Mouse (Mus musculus): ENCODE measurements around the gene Mpz. TPM values are rescaled to one million over a fixed set of nuclear protein-coding genes. Genes with fewer than 3 reads are reported as not detected.

Gene Mpz
- polyA plus RNA-seq, 1 experiment: 0.11 TPM

- H3ac ChIP-seq (ENCODE audit: control insufficient read depth, insufficient read length, low read depth): no peak overlapping the region
- H3K79me2 ChIP-seq (ENCODE audit: control insufficient read depth, insufficient read depth): no peaks in the 10 kb centered on the region
- H3K79me3 ChIP-seq (ENCODE audit: low read depth): no peaks in the 10 kb centered on the region
- TF ChIP-seq MYOG (IDR thresholded peaks at IDR 0.05; ENCODE audit: control insufficient read depth, extremely low read depth, insufficient read length) (no peak), MYOD1 (IDR thresholded peaks at IDR 0.05; ENCODE audit: control insufficient read depth, insufficient read length, low read depth) (no peak), CEBPB (IDR thresholded peaks at IDR 0.05; ENCODE audit: low read depth) (no peak), CTCF (IDR thresholded peaks at IDR 0.05; ENCODE audit: control insufficient read depth, insufficient read depth, insufficient read length) (no peak), FOSL1 (IDR thresholded peaks at IDR 0.05; ENCODE audit: insufficient read depth, low read length, poor library complexity, severe bottlenecking) (no peak), MAX (IDR thresholded peaks at IDR 0.05) (no peak), USF1 (IDR thresholded peaks at IDR 0.05; ENCODE audit: low read depth) (no peak)
- H3K36me3 ChIP-seq (ENCODE audit: control insufficient read depth, insufficient read depth): no peaks in the 10 kb centered on the region
- H3K4me3 ChIP-seq (ENCODE audit: insufficient read depth, poor library complexity, severe bottlenecking): no peak overlapping the region
- no peaks in the 10 kb centered on the region for H3K27me3 ChIP-seq (ENCODE audit: control insufficient read depth, insufficient read depth, insufficient read length)
These were observed 18.4 kb downstream of the Mpz start for GRCm38 (mm10) chr1:171168906-171169305.

- no peak for TF ChIP-seq MYOD1 (IDR thresholded peaks at IDR 0.05; ENCODE audit: control insufficient read depth, insufficient read length, low read depth)
- TF ChIP-seq CTCF (IDR thresholded peaks at IDR 0.05; ENCODE audit: control insufficient read depth, insufficient read depth, insufficient read length): no peak
- TF ChIP-seq MYOG (IDR thresholded peaks at IDR 0.05; ENCODE audit: control insufficient read depth, extremely low read depth, insufficient read length): no peak
- TF ChIP-seq FOSL1 (IDR thresholded peaks at IDR 0.05; ENCODE audit: insufficient read depth, low read length, poor library complexity, severe bottlenecking): no peak
- TF ChIP-seq MAX (IDR thresholded peaks at IDR 0.05): no peak
- no peak for TF ChIP-seq CEBPB (IDR thresholded peaks at IDR 0.05; ENCODE audit: low read depth)
- TF ChIP-seq USF1 (IDR thresholded peaks at IDR 0.05; ENCODE audit: low read depth): no peak
These were observed 19.4 kb downstream of the Mpz start for GRCm38 (mm10) chr1:171169913-171170312.

GRCm38 (mm10) chr1:171171138-171171537 lies 20.6 kb downstream of the Mpz start:
- Histone ChIP-seq H3K36me3 (ENCODE audit: control insufficient read depth, insufficient read depth) (no peaks in the 10 kb centered on the region), H3K79me3 (ENCODE audit: low read depth) (no peaks in the 10 kb centered on the region), H3ac (ENCODE audit: control insufficient read depth, insufficient read length, low read depth) (no peak overlapping the region), H3K4me3 (ENCODE audit: insufficient read depth, poor library complexity, severe bottlenecking) (no peak overlapping the region), H3K27me3 (ENCODE audit: control insufficient read depth, insufficient read depth, insufficient read length) (no peaks in the 10 kb centered on the region), H3K79me2 (ENCODE audit: control insufficient read depth, insufficient read depth) (no peaks in the 10 kb centered on the region)
- no peak for TF ChIP-seq MAX (IDR thresholded peaks at IDR 0.05)
- TF ChIP-seq MYOG (IDR thresholded peaks at IDR 0.05; ENCODE audit: control insufficient read depth, extremely low read depth, insufficient read length): no peak
- TF ChIP-seq CTCF (IDR thresholded peaks at IDR 0.05; ENCODE audit: control insufficient read depth, insufficient read depth, insufficient read length): no peak
- TF ChIP-seq CEBPB (IDR thresholded peaks at IDR 0.05; ENCODE audit: low read depth): no peak

More at GRCm38 (mm10) chr1:171169913-171170312, 19.4 kb downstream of the Mpz start:
- Histone ChIP-seq H3K79me3 (ENCODE audit: low read depth) (no peaks in the 10 kb centered on the region), H3K27me3 (ENCODE audit: control insufficient read depth, insufficient read depth, insufficient read length) (no peaks in the 10 kb centered on the region), H3K4me3 (ENCODE audit: insufficient read depth, poor library complexity, severe bottlenecking) (no peak overlapping the region), H3K36me3 (ENCODE audit: control insufficient read depth, insufficient read depth) (no peaks in the 10 kb centered on the region), H3K79me2 (ENCODE audit: control insufficient read depth, insufficient read depth) (no peaks in the 10 kb centered on the region), H3ac (ENCODE audit: control insufficient read depth, insufficient read length, low read depth) (no peak overlapping the region)

- Histone ChIP-seq H3K79me2 (ENCODE audit: control insufficient read depth, insufficient read depth) (no peaks in the 10 kb centered on the region), H3K27me3 (ENCODE audit: control insufficient read depth, insufficient read depth, insufficient read length) (no peaks in the 10 kb centered on the region), H3K36me3 (ENCODE audit: control insufficient read depth, insufficient read depth) (no peaks in the 10 kb centered on the region), H3ac (ENCODE audit: control insufficient read depth, insufficient read length, low read depth) (no peak overlapping the region), H3K79me3 (ENCODE audit: low read depth) (no peaks in the 10 kb centered on the region), H3K4me3 (ENCODE audit: insufficient read depth, poor library complexity, severe bottlenecking) (no peak overlapping the region)
- TF ChIP-seq FOSL1 (IDR thresholded peaks at IDR 0.05; ENCODE audit: insufficient read depth, low read length, poor library complexity, severe bottlenecking): no peak
These were observed 22.3 kb downstream of the Mpz start for GRCm38 (mm10) chr1:171172779-171173178.

- Histone ChIP-seq H3K27me3 (ENCODE audit: control insufficient read depth, insufficient read depth, insufficient read length) (no peaks in the 10 kb centered on the region), H3K79me2 (ENCODE audit: control insufficient read depth, insufficient read depth) (no peaks in the 10 kb centered on the region), H3ac (ENCODE audit: control insufficient read depth, insufficient read length, low read depth) (no peak overlapping the region), H3K36me3 (ENCODE audit: control insufficient read depth, insufficient read depth) (no peaks in the 10 kb centered on the region), H3K79me3 (ENCODE audit: low read depth) (no peaks in the 10 kb centered on the region), H3K4me3 (ENCODE audit: insufficient read depth, poor library complexity, severe bottlenecking) (no peak overlapping the region)
- no peak for TF ChIP-seq MAX (IDR thresholded peaks at IDR 0.05)
These were observed 29.1 kb downstream of the Mpz start for GRCm38 (mm10) chr1:171179487-171180171.

GRCm38 (mm10) chr1:171183025-171183424 lies 32.5 kb downstream of the Mpz start:
- no peaks in the 10 kb centered on the region for H3K79me3 ChIP-seq (ENCODE audit: low read depth)
- no peaks in the 10 kb centered on the region for H3K27me3 ChIP-seq (ENCODE audit: control insufficient read depth, insufficient read depth, insufficient read length)
- TF ChIP-seq CTCF (IDR thresholded peaks at IDR 0.05; ENCODE audit: control insufficient read depth, insufficient read depth, insufficient read length) (no peak), FOSL1 (IDR thresholded peaks at IDR 0.05; ENCODE audit: insufficient read depth, low read length, poor library complexity, severe bottlenecking) (no peak), MAX (IDR thresholded peaks at IDR 0.05) (no peak), MYOG (IDR thresholded peaks at IDR 0.05; ENCODE audit: control insufficient read depth, extremely low read depth, insufficient read length) (no peak), CEBPB (IDR thresholded peaks at IDR 0.05; ENCODE audit: low read depth) (no peak), MYOD1 (IDR thresholded peaks at IDR 0.05; ENCODE audit: control insufficient read depth, insufficient read length, low read depth) (no peak), USF1 (IDR thresholded peaks at IDR 0.05; ENCODE audit: low read depth) (no peak)
- H3K4me3 ChIP-seq (ENCODE audit: insufficient read depth, poor library complexity, severe bottlenecking): no peak overlapping the region
- H3K79me2 ChIP-seq (ENCODE audit: control insufficient read depth, insufficient read depth): no peaks in the 10 kb centered on the region
- H3ac ChIP-seq (ENCODE audit: control insufficient read depth, insufficient read length, low read depth): no peak overlapping the region
- no peaks in the 10 kb centered on the region for H3K36me3 ChIP-seq (ENCODE audit: control insufficient read depth, insufficient read depth)

Measured in C2C12 (cell line).